Mouse (Mus musculus) cortical plate, adult 2 months (tissue): ENCODE data around the gene Lztr1.

Source experiments
- CTCF ChIP-seq: fragments of 200-500 bp; IDR thresholded peaks from 2 replicates; pipeline ENCODE4 v1.5.1; 2011; ENCODE audit warnings: mild to moderate bottlenecking, control low read depth, low read length; ENCODE audit not compliant: insufficient read depth; ENCODE audit errors: extremely low read depth
- POLR2A ChIP-seq: fragments of 200-500 bp; IDR thresholded peaks from 2 replicates; pipeline ENCODE4 v1.6.1; 2011; ENCODE audit warnings: mild to moderate bottlenecking, low read length, control low read depth; ENCODE audit not compliant: insufficient read depth; ENCODE audit errors: extremely low read depth

- TF ChIP-seq CTCF (no peak), POLR2A (no peak)
Observed at GRCm38 (mm10) chr16:17525524-17525923, 17.0 kb downstream of the Lztr1 start.
